Mouse (Mus musculus) limb, embryonic 11.5 days (tissue): ENCODE measurements around the gene Nt5c2. TPM values are rescaled to one million over a fixed set of nuclear protein-coding genes. Genes with fewer than 3 reads are reported as not detected.

Source experiments
- ATAC-seq: fragments of 200-750 bp; cut with Nextera tagmentation; 2 replicates; pipeline ENCODE4 v1.8.0; 2017; ENCODE audit warnings: low read depth; ENCODE audit not compliant: insufficient number of reproducible peaks, low FRiP score, low TSS enrichment
- DNase-seq: peaks from one replicate; pipeline ENCODE4 v3.0.0-alpha.2; 2015; ENCODE audit warnings: low spot score
- H3K27ac ChIP-seq: fragments of 300-500 bp; sonication (generic); replicated peaks from 2 replicates; pipeline ENCODE4 v1.5.1; 2014; ENCODE audit warnings: low read depth, mild to moderate bottlenecking, low read length
- H3K27me3 ChIP-seq: fragments of 300-500 bp; sonication (generic); 2 replicates; pipeline ENCODE4 v1.6.1; 2014; ENCODE audit warnings: mild to moderate bottlenecking, low read length, mixed read lengths; ENCODE audit not compliant: control insufficient read depth, insufficient read depth
- H3K36me3 ChIP-seq: fragments of 300-500 bp; sonication (generic); 2 replicates; pipeline ENCODE4 v1.6.1; 2014; ENCODE audit warnings: mild to moderate bottlenecking, low read length, moderate library complexity, mixed read lengths; ENCODE audit not compliant: control insufficient read depth, insufficient read depth
- H3K4me1 ChIP-seq: fragments of 300-500 bp; sonication (generic); 2 replicates; pipeline ENCODE4 v1.6.1; 2014; ENCODE audit warnings: low read length, mixed read lengths; ENCODE audit not compliant: control insufficient read depth, insufficient read depth
- H3K4me2 ChIP-seq: fragments of 300-500 bp; sonication (generic); 2 replicates; pipeline ENCODE4 v1.6.1; 2014; ENCODE audit warnings: low read depth, mild to moderate bottlenecking, moderate library complexity; ENCODE audit not compliant: severe bottlenecking
- H3K4me3 ChIP-seq: fragments of 300-500 bp; sonication (generic); 2 replicates; pipeline ENCODE4 v1.5.1; 2014; ENCODE audit warnings: low read depth, low read length
- H3K9ac ChIP-seq: fragments of 300-500 bp; sonication (generic); 2 replicates; pipeline ENCODE4 v1.6.1; 2014; ENCODE audit warnings: mild to moderate bottlenecking, low read length
- H3K9me3 ChIP-seq: fragments of 300-500 bp; sonication (generic); 2 replicates; pipeline ENCODE4 v1.6.1; 2016; ENCODE audit warnings: low read length; ENCODE audit not compliant: control insufficient read depth
- WGBS: fragments of 180-500 bp; shearing (Covaris S2); extraction: QIAGEN DNeasy Blood & Tissue Kit; methylation state at CpG from one replicate; pipeline ENCODE4 v1.1.7; 2014; 5-methylcytosine and 5-hydroxymethylcytosine counted together
- polyA plus RNA-seq: library from polyadenylated mRNA; unstranded; fragments of >200 nt; fragmentation: Nextera tagmentation; extraction: Ambion mirVana; gene quantifications from 2 replicates; pipeline ENCODE4 v1.2.1, GENCODE M21; 2014

Nt5c2 gene
- 75.2 and 94.6 TPM in 2 replicates for polyA plus RNA-seq

DNA sequence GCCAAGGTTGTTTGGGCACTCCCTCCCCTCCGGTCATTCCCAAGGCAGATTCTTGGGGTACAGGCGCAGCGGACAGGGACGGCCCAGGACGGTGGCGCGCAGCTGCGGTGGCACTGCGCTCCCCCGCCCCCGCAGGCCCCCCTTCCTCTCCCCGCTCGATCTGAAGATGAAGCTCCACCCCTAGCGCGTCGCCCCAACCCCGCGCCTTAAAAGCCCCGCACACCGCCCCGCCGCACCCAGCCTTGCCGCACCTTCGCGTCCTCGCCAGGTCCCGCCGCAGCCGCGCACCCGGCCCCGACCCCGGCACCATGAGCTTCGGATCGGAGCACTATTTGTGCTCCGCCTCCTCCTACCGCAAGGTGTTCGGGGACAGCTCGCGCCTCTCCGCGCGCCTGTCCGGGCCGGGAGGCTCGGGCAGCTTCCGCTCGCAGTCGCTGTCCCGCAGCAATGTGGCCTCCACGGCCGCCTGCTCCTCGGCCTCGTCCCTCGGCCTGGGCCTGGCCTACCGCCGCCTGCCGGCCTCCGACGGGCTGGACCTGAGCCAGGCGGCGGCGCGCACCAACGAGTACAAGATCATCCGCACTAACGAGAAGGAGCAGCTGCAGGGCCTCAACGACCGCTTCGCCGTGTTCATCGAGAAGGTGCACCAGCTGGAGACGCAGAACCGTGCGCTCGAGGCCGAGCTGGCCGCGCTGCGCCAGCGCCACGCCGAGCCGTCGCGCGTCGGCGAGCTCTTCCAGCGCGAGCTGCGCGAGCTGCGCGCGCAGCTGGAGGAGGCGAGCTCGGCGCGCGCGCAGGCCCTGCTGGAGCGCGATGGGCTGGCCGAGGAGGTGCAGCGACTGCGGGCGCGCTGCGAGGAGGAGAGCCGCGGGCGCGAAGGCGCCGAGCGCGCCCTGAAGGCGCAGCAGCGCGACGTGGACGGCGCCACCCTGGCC is at the start of gene Nt5c2, which contains the start of gene Ina:
TSS of gene Nt5c2 (minus strand) at position 707 of the 935 bp plus-strand sequence.
TSS of gene Ina (plus strand) at position 252 of the 935 bp plus-strand sequence.
- H3K4me2 ChIP-seq, result peak within 1 kb of the TSS; percentile 57
- ATAC-seq (peak; percentile 51; the same call in 1 of the 2 replicates), DNase-seq (peak; percentile 67)
- H3K4me3 ChIP-seq, result peak within 1 kb of the TSS; percentile 36
- peak within 1 kb of the TSS; percentile 9; the same call in 1 of the 2 replicates for H3K9ac ChIP-seq
- WGBS, result under 1% methylated on average over 116 of the region's 124 CpGs
- peaks cover 13% of the 10 kb centered on the region; the same call in 1 of the 2 replicates for H3K4me1 ChIP-seq
- peaks cover 56% of the 10 kb centered on the region for H3K27me3 ChIP-seq
- no peak within 1 kb of the TSS for H3K27ac ChIP-seq
- no peaks in the 10 kb centered on the region for H3K9me3 ChIP-seq
- H3K36me3 ChIP-seq, result no peaks in the 10 kb centered on the region

- ATAC-seq, result no peak
- H3K36me3 ChIP-seq, result no peaks in the 10 kb centered on the region
- no peak overlapping the region for H3K4me2 ChIP-seq
- no peak overlapping the region for H3K27ac ChIP-seq
- no peak overlapping the region for H3K9ac ChIP-seq
- 61% methylated on average over 1 of the region's 1 CpGs for WGBS
- no peaks in the 10 kb centered on the region for H3K9me3 ChIP-seq
- no peaks in the 10 kb centered on the region for H3K27me3 ChIP-seq
- no peak for DNase-seq
- H3K4me3 ChIP-seq, result no peak overlapping the region
- H3K4me1 ChIP-seq, result no peaks in the 10 kb centered on the region
Measured at GRCm38 (mm10) chr19:47057684-47058083, 42.7 kb upstream of the Nt5c2 start.

GRCm38 (mm10) chr19:47053471-47053870 is 38.5 kb upstream of the Nt5c2 start:
- no peak for DNase-seq
- no peak overlapping the region for H3K27ac ChIP-seq
- no peaks in the 10 kb centered on the region for H3K27me3 ChIP-seq
- H3K9me3 ChIP-seq, result no peaks in the 10 kb centered on the region
- H3K4me1 ChIP-seq, result peaks cover 10% of the 10 kb centered on the region; the same call in 1 of the 2 replicates
- H3K36me3 ChIP-seq, result no peaks in the 10 kb centered on the region
- H3K9ac ChIP-seq, result no peak overlapping the region
- H3K4me3 ChIP-seq, result no peak overlapping the region
- WGBS, result 86% methylated on average over 4 of the region's 4 CpGs
- no peak overlapping the region for H3K4me2 ChIP-seq
- ATAC-seq, result no peak

DNA sequence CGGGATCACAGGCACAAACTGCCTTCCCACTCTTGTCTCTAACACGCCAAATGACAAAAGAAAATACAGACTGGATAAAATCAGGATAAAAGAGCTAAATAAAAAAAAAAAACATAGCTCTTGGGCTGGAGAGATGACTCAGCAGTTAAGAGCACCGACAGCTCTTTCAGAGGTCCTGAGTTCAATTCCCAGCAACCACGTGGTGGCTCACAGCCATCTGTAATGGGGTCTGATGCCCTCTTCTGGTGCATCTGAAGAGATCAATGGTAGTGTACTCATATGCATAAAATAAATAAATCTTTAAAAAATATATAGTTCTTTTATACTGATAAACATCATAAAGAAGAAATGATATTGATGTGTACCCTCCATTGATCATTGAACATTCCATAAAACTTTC is 38.0 kb upstream of the Nt5c2 start:
- H3K4me3 ChIP-seq, result no peak overlapping the region
- H3K4me1 ChIP-seq, result peaks cover 10% of the 10 kb centered on the region; the same call in 1 of the 2 replicates
- DNase-seq, result no peak
- no peak overlapping the region for H3K9ac ChIP-seq
- no peak overlapping the region for H3K4me2 ChIP-seq
- no peaks in the 10 kb centered on the region for H3K9me3 ChIP-seq
- ATAC-seq, result no peak
- no peaks in the 10 kb centered on the region for H3K36me3 ChIP-seq
- H3K27me3 ChIP-seq, result no peaks in the 10 kb centered on the region
- 79% methylated on average over 4 of the region's 4 CpGs for WGBS
- H3K27ac ChIP-seq, result no peak overlapping the region

DNA sequence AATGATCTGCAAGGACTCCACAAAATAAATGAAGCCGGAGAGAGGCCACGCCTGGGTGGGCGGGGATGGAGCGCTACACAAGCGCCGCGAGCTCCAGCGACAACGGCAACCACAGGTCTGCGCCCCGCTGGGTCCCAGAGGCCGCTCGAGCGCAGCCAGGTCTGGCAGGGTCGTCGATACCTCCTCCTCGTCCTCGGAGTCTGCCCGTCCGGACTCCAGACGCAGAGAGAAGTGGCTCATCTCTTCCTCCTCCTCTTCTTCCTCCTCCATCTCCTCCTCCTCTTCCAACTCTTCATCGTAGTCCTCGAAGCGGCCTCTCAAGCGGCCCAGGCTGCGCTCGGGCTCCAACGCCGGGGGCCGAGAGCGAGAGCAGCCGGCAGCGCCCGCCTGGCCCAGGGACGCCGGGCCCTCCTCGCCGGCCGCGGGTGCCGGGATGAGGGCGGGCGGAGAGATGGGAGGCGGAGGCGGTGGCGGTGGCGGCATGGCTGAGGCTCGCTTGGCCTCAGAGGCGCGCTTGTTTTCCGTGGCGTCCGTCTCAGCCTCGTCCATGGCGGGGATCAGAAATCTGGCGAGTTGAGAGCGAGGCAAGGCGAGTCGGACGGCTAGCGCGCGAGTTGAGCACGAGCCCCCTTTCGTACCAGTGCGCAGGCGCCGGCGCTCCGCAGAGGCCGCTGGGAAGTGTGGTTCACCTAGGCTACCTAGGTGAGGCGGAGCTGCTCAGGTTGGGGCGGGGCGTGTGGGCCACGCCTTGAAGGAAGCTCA is 35.5 kb upstream of the Nt5c2 start, which contains the start of gene Pcgf6:
TSS of gene Pcgf6 (minus strand) at position 636 of the 762 bp plus-strand sequence.
- H3K9me3 ChIP-seq, result no peaks in the 10 kb centered on the region
- peak within 1 kb of the TSS; percentile 89 for H3K27ac ChIP-seq
- under 1% methylated on average over 71 of the region's 75 CpGs for WGBS
- H3K27me3 ChIP-seq, result no peaks in the 10 kb centered on the region
- DNase-seq (peak; percentile 89), ATAC-seq (peak; percentile 87)
- peak within 1 kb of the TSS; percentile 75 for H3K4me3 ChIP-seq
- H3K36me3 ChIP-seq, result no peaks in the 10 kb centered on the region; the same call in 1 of the 2 replicates
- H3K4me2 ChIP-seq, result peak within 1 kb of the TSS; percentile 77
- H3K4me1 ChIP-seq, result peaks cover 10% of the 10 kb centered on the region; the same call in 1 of the 2 replicates
- peak within 1 kb of the TSS; percentile 84 for H3K9ac ChIP-seq

DNA sequence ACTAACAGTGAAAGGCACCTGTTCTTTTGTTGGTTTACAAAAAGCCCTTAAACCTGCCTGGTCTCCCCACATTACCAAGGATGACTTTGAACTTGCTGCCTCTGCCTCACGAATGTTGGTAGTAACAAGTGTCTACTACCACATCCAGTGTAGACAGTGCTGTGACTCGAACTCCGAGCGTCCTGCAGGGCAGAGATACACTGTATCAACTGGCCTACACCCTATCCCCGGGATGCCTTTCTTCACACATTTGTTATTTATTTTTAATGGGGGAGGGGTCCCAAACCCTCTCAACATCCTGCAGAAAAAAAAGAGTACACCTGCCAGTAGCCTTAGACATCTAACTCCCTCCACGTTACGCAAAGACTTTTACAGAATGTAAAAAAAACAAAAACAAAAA is 34.9 kb upstream of the Nt5c2 start:
- Histone ChIP-seq H3K9me3 (no peaks in the 10 kb centered on the region), H3K27ac (no peak overlapping the region), H3K9ac (peak overlapping the region; percentile 84), H3K36me3 (peaks cover 3% of the 10 kb centered on the region; the same call in 1 of the 2 replicates), H3K27me3 (no peaks in the 10 kb centered on the region), H3K4me3 (peak overlapping the region; percentile 75), H3K4me1 (peaks cover 10% of the 10 kb centered on the region; the same call in 1 of the 2 replicates), H3K4me2 (peak overlapping the region; percentile 77)
- WGBS, result 13% methylated on average over 7 of the region's 7 CpGs
- DNase-seq (no peak), ATAC-seq (no peak)

DNA sequence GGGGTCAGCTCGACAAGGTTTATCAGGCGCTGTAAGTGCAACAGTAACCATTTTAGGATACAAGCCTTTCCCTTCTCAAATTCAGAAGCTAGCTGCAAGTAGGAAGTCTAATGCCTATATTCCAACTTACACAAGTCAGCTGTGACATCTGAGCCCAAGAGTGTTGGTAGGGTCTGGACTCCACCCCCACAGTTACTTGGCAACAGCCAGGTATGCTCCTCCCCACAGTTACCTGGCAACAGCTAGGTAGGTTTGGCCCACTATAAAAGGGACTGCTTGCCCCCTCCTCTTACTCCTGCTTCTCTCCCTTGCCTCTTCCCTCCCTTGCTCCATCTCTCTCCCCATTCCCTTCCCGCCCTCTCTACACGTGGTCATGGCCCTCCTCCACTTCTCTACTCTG is 34.1 kb upstream of the Nt5c2 start:
- DNase-seq (no peak), ATAC-seq (no peak)
- Histone ChIP-seq H3K36me3 (peaks cover 3% of the 10 kb centered on the region; the same call in 1 of the 2 replicates), H3K9me3 (no peaks in the 10 kb centered on the region), H3K9ac (no peak overlapping the region), H3K27ac (no peak overlapping the region), H3K27me3 (no peaks in the 10 kb centered on the region), H3K4me1 (peaks cover 10% of the 10 kb centered on the region; the same call in 1 of the 2 replicates), H3K4me3 (no peak overlapping the region), H3K4me2 (peak overlapping the region; percentile 77; the same call in 1 of the 2 replicates)
- 66% methylated on average over 4 of the region's 4 CpGs for WGBS
